Mouse (Mus musculus) adrenal gland, postnatal 0 days (tissue): ENCODE measurements around the gene Olfr665. TPM values are rescaled to one million over a fixed set of nuclear protein-coding genes. Genes with fewer than 3 reads are reported as not detected.

Experiments
- polyA plus RNA-seq: library from polyadenylated mRNA; unstranded; fragments of >200 nt; fragmentation: Nextera tagmentation; extraction: Ambion mirVana; gene quantifications from 2 replicates; pipeline ENCODE4 v1.2.1, GENCODE M21; 2015

Olfr665 gene
- not detected in 2 replicates for polyA plus RNA-seq

DNA sequence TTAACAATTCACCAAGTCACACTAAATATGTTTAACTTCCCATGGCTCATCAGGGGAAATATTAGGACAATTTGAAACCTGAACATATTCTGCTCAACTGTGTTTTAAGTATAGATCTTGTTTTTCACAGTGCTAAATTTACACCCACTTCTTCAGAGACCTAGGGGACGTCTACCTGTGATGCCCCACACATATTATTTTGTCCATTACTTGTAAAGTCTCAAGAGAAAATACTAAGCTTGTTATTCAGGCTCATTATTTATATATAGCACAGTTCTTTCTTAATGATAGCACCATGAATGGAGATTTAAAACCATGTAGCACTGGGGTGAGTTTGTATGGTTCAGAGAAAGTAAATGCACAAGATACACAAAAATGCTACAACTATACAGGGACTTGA, at the start of gene Olfr665:
Olfr665 (plus strand) TSS at position 301 of the 400 bp plus-strand sequence.

DNA sequence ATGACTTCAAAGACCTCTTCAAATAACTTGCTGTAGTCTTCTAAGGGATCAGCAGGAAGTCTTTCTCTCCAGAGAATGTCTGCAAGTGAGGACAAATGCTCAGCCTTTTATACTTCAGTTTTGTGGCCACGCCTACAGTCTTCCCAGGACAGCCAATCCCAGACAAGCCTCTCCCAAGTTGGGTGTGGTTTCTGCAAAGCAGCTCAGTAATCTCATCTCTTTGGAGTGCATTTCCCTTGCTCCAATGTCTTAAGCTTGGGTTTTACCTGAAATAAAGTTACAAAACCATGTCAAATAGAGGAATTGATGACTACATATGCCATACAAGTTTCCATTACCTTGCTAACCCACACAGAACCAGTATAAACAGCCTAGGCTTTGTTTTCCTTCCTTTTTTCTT, 35.3 kb upstream of the Olfr665 start, which contains the start of gene Usp17lb:
Usp17lb (minus strand) TSS at position 101 of the 400 bp plus-strand sequence.

DNA sequence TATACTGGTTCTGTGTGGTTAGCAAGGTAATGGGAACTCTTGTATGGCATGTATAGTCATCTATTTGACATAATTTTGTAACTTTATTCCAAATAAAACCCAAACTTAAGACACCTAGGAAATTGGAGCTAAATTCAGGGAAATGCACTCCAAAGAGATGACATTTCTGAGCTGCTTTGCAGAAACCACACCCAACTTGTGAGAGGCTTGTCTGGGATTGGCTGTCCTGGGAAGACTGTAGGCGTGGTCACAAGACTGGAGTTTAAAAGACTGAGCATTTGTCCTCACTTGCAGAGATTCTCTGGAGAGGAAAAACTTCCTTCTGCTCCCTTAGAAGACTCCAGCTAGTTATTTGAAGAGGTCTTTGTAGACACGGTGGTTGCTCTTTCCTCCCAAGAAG, 21.1 kb upstream of the Olfr665 start, which contains the start of gene Usp17la:
Usp17la (plus strand) TSS at position 301 of the 400 bp plus-strand sequence.

DNA sequence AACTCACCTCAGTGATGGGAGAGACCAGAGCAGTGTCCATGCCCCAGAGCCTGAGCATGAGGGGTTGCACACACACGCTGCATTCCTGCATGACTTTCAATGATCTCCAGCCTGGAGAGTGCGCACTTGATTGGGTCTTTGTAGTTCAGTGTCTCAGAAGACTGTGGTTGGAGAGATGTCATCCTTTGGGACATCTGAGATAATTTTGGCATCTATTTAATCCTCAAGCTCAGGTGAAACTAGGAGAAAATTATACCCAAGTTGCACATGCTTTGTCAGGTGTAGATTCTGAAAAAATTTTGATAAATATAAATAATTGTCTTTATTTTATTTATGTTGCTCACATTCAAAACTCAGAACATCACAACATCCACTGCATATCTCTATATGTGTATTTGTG, 18.0 kb downstream of the Olfr665 start, which contains the start of gene Olfr666:
Olfr666 (minus strand) TSS at position 101 of the 400 bp plus-strand sequence.

DNA sequence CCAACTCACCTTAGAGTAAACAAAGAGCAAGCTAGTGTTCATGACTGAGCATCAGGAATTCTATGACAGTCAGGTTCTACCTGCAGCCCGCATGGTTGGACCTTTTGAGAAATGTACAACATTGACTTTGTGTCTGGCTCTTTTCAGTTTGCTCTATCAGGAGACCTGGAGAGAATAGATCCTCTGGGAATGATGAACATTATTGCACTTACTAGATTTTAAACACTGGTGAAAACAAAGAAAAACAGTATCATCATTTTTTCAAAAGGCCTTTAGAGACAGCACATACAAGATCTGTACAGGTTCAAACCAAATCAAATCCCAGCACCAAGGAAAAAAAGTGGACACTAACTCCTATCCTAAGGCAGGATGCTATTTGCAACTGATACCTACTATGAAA, 43.6 kb downstream of the Olfr665 start, which contains the start of gene Olfr667:
Olfr667 (minus strand) TSS at position 101 of the 400 bp plus-strand sequence.

DNA sequence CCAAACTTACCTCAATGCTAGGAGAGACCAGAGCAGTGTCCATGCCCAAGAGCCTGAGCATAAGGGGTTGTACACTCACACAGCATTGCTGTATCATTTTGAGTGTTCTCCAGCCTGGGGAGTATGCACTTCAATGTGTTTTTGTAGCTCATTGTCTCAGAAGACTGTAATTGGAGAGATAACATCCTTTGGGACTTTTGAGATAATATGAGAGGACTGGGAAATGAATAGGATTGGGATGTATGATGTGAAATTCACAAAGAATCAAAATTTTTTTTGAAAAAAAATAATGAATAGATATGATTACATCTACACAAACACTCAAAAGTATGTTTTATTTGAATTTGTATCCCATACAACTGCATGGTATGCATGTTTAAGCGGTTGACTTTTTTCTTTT, 50.1 kb downstream of the Olfr665 start, which contains the start of gene Olfr668:
Olfr668 (minus strand) TSS at position 101 of the 400 bp plus-strand sequence.

Other genes starting within 250 kb of the Olfr665 start
- not detected in 2 replicates for gene Olfr658, start 230.7 kb upstream of the Olfr665 start, polyA plus RNA-seq
- gene Olfr659, start 211.3 kb upstream of the Olfr665 start, polyA plus RNA-seq: not detected in 2 replicates
- gene Olfr661, start 191.5 kb upstream of the Olfr665 start, polyA plus RNA-seq: not detected in 2 replicates
- not detected in 2 replicates for gene Usp17le, start 100.6 kb upstream of the Olfr665 start, polyA plus RNA-seq
- not detected in 2 replicates for gene Usp17lb, start 35.4 kb upstream of the Olfr665 start, polyA plus RNA-seq
- gene Usp17la, start 21.0 kb upstream of the Olfr665 start, polyA plus RNA-seq: not detected in 2 replicates
- not detected in 2 replicates for gene Olfr666, start 17.9 kb downstream of the Olfr665 start, polyA plus RNA-seq
- gene Olfr667, start 43.5 kb downstream of the Olfr665 start, polyA plus RNA-seq: not detected in 2 replicates
- gene Olfr668, start 50.0 kb downstream of the Olfr665 start, polyA plus RNA-seq: not detected in 2 replicates
- not detected in 2 replicates for gene Olfr669, start 56.2 kb downstream of the Olfr665 start, polyA plus RNA-seq
- gene Olfr670, start 84.6 kb downstream of the Olfr665 start, polyA plus RNA-seq: not detected in 2 replicates
- gene Olfr671, start 101.1 kb downstream of the Olfr665 start, polyA plus RNA-seq: not detected in 2 replicates
- not detected in 2 replicates for gene Olfr672, start 124.0 kb downstream of the Olfr665 start, polyA plus RNA-seq
- not detected in 2 replicates for gene Olfr675, start 150.4 kb downstream of the Olfr665 start, polyA plus RNA-seq
- not detected in 2 replicates for gene Olfr676, start 154.7 kb downstream of the Olfr665 start, polyA plus RNA-seq
- gene Olfr677, start 173.3 kb downstream of the Olfr665 start, polyA plus RNA-seq: not detected in 2 replicates
- gene Olfr678, start 186.4 kb downstream of the Olfr665 start, polyA plus RNA-seq: not detected in 2 replicates
- not detected in 2 replicates for gene Olfr679, start 203.2 kb downstream of the Olfr665 start, polyA plus RNA-seq
- not detected in 2 replicates for gene Olfr680-ps1, start 214.8 kb downstream of the Olfr665 start, polyA plus RNA-seq
- gene Olfr681, start 238.8 kb downstream of the Olfr665 start, polyA plus RNA-seq: not detected in 2 replicates